Mouse (Mus musculus) heart, embryonic 14.5 days (tissue): ENCODE results near the gene Fam117b. TPM values are rescaled to one million over a fixed set of nuclear protein-coding genes. Genes with fewer than 3 reads are reported as not detected.

ENCODE experiments used
- ATAC-seq: fragments of 200-750 bp; cut with Nextera tagmentation; 2 replicates; pipeline ENCODE4 v1.8.0; 2017; ENCODE audit warnings: low read depth, moderate TSS enrichment; ENCODE audit not compliant: insufficient number of reproducible peaks, insufficient read depth, low FRiP score
- H3K27ac ChIP-seq, 2 experiments: fragments of 200-500 bp in 1 of 2; fragments of 300-500 bp in 1 of 2; sonication (generic) in 1 of 2; replicated peaks in 1 of 2; 2 replicates each; pipeline ENCODE4 v1.5.1; 2012 to 2014; ENCODE audit warnings: low read depth in 2 of 2, low read length in 2 of 2, control low read depth in 1 of 2, mild to moderate bottlenecking in 1 of 2, mixed read lengths in 1 of 2; ENCODE audit not compliant: control insufficient read depth in 1 of 2, insufficient read depth in 1 of 2
- H3K27me3 ChIP-seq: fragments of 300-500 bp; sonication (generic); 2 replicates; pipeline ENCODE4 v1.6.1; 2014; ENCODE audit warnings: mild to moderate bottlenecking, low read length, control low read depth; ENCODE audit not compliant: control insufficient read depth, insufficient read depth
- H3K36me3 ChIP-seq: fragments of 300-500 bp; sonication (generic); 2 replicates; pipeline ENCODE4 v1.6.1; 2014; ENCODE audit warnings: mild to moderate bottlenecking, control low read depth, low read length, mixed read lengths; ENCODE audit not compliant: control insufficient read depth, insufficient read depth
- H3K4me1 ChIP-seq, 2 experiments: fragments of 200-500 bp in 1 of 2; fragments of 300-500 bp in 1 of 2; sonication (generic) in 1 of 2; 2 replicates each; pipeline ENCODE4 v1.6.1; 2012 to 2014; ENCODE audit warnings: low read length in 2 of 2, control low read depth in 1 of 2, mixed read lengths in 1 of 2; ENCODE audit not compliant: control insufficient read depth in 2 of 2, insufficient read depth in 2 of 2
- H3K4me2 ChIP-seq: fragments of 300-500 bp; sonication (generic); 2 replicates; pipeline ENCODE4 v1.6.1; 2014; ENCODE audit warnings: mild to moderate bottlenecking, low read length
- H3K4me3 ChIP-seq, 2 experiments: fragments of 200-500 bp in 1 of 2; fragments of 300-500 bp in 1 of 2; sonication (generic) in 1 of 2; 2 replicates each; pipeline ENCODE4 v1.5.1; 2012 to 2014; ENCODE audit warnings: low read length in 2 of 2, mild to moderate bottlenecking in 2 of 2, control low read depth in 1 of 2, low read depth in 1 of 2, moderate library complexity in 1 of 2; ENCODE audit not compliant: control insufficient read depth in 1 of 2, insufficient read depth in 1 of 2
- H3K9ac ChIP-seq: fragments of 300-500 bp; sonication (generic); 2 replicates; pipeline ENCODE4 v1.6.1; 2014; ENCODE audit warnings: mild to moderate bottlenecking, low read length
- H3K9me3 ChIP-seq: fragments of 300-500 bp; sonication (generic); 2 replicates; pipeline ENCODE4 v1.6.1; 2016; ENCODE audit warnings: low read length, control low read depth; ENCODE audit not compliant: control insufficient read depth
- WGBS: fragments of 180-500 bp; shearing (Covaris S2); extraction: QIAGEN DNeasy Blood & Tissue Kit; methylation state at CpG from one replicate; pipeline ENCODE4 v1.1.7; 2014; 5-methylcytosine and 5-hydroxymethylcytosine counted together
- polyA plus RNA-seq: library from polyadenylated mRNA; unstranded; fragments of >200 nt; fragmentation: Nextera tagmentation; extraction: Ambion mirVana; gene quantifications from 2 replicates; pipeline ENCODE4 v1.2.1, GENCODE M21; 2014

The Fam117b gene
- polyA plus RNA-seq, 1 experiment from 2014 or later: 6.8 TPM

DNA sequence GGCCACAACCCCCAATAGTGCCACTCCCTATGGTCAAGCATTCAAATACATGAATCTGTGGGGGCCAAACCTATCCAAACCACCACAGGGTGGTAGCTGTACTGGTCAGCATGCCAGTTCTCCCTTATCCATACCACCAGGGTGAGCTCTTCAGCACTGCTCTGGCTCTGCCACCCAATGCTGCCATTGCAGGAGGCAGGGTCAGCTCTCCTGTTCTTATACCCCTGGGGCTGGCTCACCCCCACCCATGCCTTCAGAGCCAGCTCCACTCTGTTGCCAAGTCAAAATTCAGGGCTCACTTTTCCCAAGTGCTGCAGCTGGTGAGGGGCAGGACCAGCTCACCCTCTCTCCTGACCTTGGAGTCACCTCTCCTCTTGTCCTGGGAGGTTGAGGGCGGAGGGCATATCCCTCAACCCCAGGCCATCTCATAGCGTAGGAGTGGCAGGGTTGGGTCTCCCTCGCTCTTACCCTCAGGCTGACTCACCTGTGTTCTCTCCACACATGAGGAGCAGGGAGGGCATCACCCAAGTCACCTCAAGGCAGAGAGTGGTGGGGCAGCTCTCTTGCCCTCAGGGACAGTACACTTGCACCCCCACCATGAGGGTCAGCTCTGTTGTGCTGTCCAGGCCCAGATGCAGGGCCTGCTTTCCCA, 13.3 kb downstream of the Fam117b start:
- Histone ChIP-seq H3K27me3 (no peaks in the 10 kb centered on the region), H3K4me1 (no peaks in the 10 kb centered on the region), H3K36me3 (no peaks in the 10 kb centered on the region), H3K4me2 (no peak overlapping the region), H3K4me3 (no peak overlapping the region), H3K9me3 (no peaks in the 10 kb centered on the region), H3K27ac (no peak overlapping the region), H3K9ac (no peak overlapping the region)
- 89% methylated on average over 3 of the region's 3 CpGs for WGBS
- no peak for ATAC-seq

DNA sequence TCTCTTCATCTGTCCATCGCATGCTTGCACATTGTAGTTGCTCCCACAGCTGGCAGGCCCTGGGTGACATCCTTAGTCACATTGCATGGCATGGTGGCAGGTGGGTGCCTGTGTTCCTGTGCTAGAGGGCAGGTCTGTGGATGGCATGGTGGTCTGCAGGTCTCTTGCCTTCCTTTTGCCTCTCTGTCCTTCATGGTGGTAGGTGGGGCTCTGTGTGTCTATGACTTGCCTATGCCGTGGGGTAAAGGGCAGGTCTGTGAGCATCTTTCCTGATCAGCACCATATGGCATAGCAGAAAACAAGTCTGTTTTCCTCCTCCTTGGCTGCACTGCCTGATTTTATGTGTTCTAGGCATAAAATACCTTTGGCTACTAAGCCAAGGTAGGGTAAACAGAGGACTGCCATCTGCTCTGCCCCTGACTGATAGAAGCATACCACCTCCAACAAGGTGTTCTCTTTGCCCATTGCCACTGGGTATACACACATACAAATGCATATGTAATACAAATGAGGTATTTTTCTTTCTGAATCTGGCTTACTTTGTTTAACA, 14.4 kb downstream of the Fam117b start:
- no peaks in the 10 kb centered on the region for H3K4me1 ChIP-seq
- 85% methylated on average over 2 of the region's 2 CpGs for whole genome bisulfite sequencing
- no peak overlapping the region for H3K27ac ChIP-seq
- H3K9ac ChIP-seq: no peak overlapping the region
- H3K4me3 ChIP-seq: no peak overlapping the region
- no peak for ATAC-seq
- H3K4me2 ChIP-seq: no peak overlapping the region
- no peaks in the 10 kb centered on the region for H3K27me3 ChIP-seq
- no peaks in the 10 kb centered on the region for H3K9me3 ChIP-seq
- H3K36me3 ChIP-seq: no peaks in the 10 kb centered on the region

GRCm38 (mm10) chr1:59930926-59931325, 18.1 kb downstream of the Fam117b start:
- Histone ChIP-seq H3K27ac (no peak overlapping the region), H3K36me3 (no peaks in the 10 kb centered on the region), H3K4me1 (no peaks in the 10 kb centered on the region), H3K27me3 (no peaks in the 10 kb centered on the region), H3K9me3 (no peaks in the 10 kb centered on the region), H3K9ac (no peak overlapping the region), H3K4me2 (no peak overlapping the region), H3K4me3 (no peak overlapping the region)
- ATAC-seq: no peak

GRCm38 (mm10) chr1:59932991-59933390, 20.2 kb downstream of the Fam117b start:
- no peaks in the 10 kb centered on the region for H3K9me3 ChIP-seq
- no peak overlapping the region for H3K4me2 ChIP-seq
- H3K27ac ChIP-seq: no peak overlapping the region
- H3K4me3 ChIP-seq: no peak overlapping the region
- H3K36me3 ChIP-seq: no peaks in the 10 kb centered on the region
- WGBS: 92% methylated on average over 2 of the region's 2 CpGs
- H3K9ac ChIP-seq: no peak overlapping the region
- H3K4me1 ChIP-seq: no peaks in the 10 kb centered on the region
- no peak for ATAC-seq
- no peaks in the 10 kb centered on the region for H3K27me3 ChIP-seq

- Histone ChIP-seq H3K4me2 (no peak overlapping the region), H3K36me3 (no peaks in the 10 kb centered on the region), H3K27ac (no peak overlapping the region), H3K27me3 (no peaks in the 10 kb centered on the region), H3K4me3 (no peak overlapping the region), H3K9me3 (no peaks in the 10 kb centered on the region), H3K4me1 (peaks cover 3 to 11% of the 10 kb centered on the region in 2 experiments), H3K9ac (no peak overlapping the region)
- WGBS: 92% methylated on average over 1 of the region's 1 CpGs
- ATAC-seq: no peak
Observed at GRCm38 (mm10) chr1:59941063-59941462, 28.3 kb downstream of the Fam117b start.

GRCm38 (mm10) chr1:59942057-59942790, 29.4 kb downstream of the Fam117b start:
- Histone ChIP-seq H3K36me3 (no peaks in the 10 kb centered on the region), H3K9ac (no peak overlapping the region), H3K9me3 (no peaks in the 10 kb centered on the region), H3K4me2 (no peak overlapping the region), H3K27ac (no peak overlapping the region), H3K27me3 (no peaks in the 10 kb centered on the region), H3K4me1 (peaks cover 3 to 11% of the 10 kb centered on the region in 2 experiments), H3K4me3 (no peak overlapping the region)
- no peak for ATAC-seq
- WGBS: 74% methylated on average over 6 of the region's 6 CpGs

DNA sequence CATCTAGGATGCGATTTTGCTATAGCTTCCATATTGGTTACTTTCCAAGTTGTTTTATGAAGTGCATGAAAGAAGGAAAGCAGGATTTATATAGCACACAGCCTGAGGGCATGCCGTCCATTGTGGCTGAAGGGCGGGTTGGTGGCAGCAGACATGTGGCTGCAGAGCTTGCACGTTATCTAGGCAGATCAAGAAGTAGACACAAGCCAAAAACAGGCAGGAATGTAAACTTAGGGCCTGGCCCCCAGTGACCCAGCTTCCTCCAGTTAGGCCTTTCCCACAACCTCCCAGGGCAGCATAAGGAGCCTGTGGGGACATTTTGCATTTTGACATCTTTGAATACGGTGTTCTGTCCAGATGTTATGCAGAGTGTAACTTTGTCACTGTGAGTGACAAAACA, 31.0 kb downstream of the Fam117b start:
- H3K36me3 ChIP-seq: peaks cover under 1% of the 10 kb centered on the region; the same call in 1 of the 2 replicates
- no peak for ATAC-seq
- H3K27me3 ChIP-seq: no peaks in the 10 kb centered on the region
- H3K4me3 ChIP-seq: no peak overlapping the region
- no peaks in the 10 kb centered on the region for H3K9me3 ChIP-seq
- H3K4me1 ChIP-seq: peaks cover 3 to 11% of the 10 kb centered on the region in 2 experiments
- H3K27ac ChIP-seq: no peak overlapping the region; a peak in 1 of 4 replicates
- no peak overlapping the region for H3K9ac ChIP-seq
- WGBS: 29% methylated on average over 5 of the region's 5 CpGs
- H3K4me2 ChIP-seq: no peak overlapping the region
